Mouse (Mus musculus) heart, postnatal 0 days (tissue): ENCODE results near the gene Reln. TPM values are rescaled to one million over a fixed set of nuclear protein-coding genes. Genes with fewer than 3 reads are reported as not detected.

Source experiments
- ATAC-seq: fragments of 200-750 bp; cut with Nextera tagmentation; 2 replicates; pipeline ENCODE4 v1.8.0; 2017; ENCODE audit warnings: low read depth, moderate number of reproducible peaks, moderate library complexity; ENCODE audit not compliant: insufficient read depth
- DNase-seq: peaks from one replicate; pipeline ENCODE4 v3.0.0-alpha.2; 2016; ENCODE audit warnings: low spot score
- H3K27ac ChIP-seq: fragments of 300-500 bp; sonication (generic); 2 replicates; pipeline ENCODE4 v1.5.1; 2014; ENCODE audit warnings: low read depth, mild to moderate bottlenecking
- H3K27me3 ChIP-seq: fragments of 300-500 bp; sonication (generic); 2 replicates; pipeline ENCODE4 v1.6.1; 2014; ENCODE audit warnings: low read length, mixed read lengths; ENCODE audit not compliant: control insufficient read depth, insufficient read depth
- H3K36me3 ChIP-seq: fragments of 300-500 bp; sonication (generic); replicated peaks from 2 replicates; pipeline ENCODE4 v1.6.1; 2014; ENCODE audit warnings: low read length, mixed read lengths; ENCODE audit not compliant: control insufficient read depth, insufficient read depth
- H3K4me1 ChIP-seq: fragments of 300-500 bp; sonication (generic); 2 replicates; pipeline ENCODE4 v1.6.1; 2014; ENCODE audit warnings: antibody characterized with exemption; ENCODE audit not compliant: control insufficient read depth, insufficient read depth
- H3K4me2 ChIP-seq: fragments of 300-500 bp; sonication (generic); 2 replicates; pipeline ENCODE4 v1.6.1; 2014; ENCODE audit warnings: low read depth, mild to moderate bottlenecking, low read length, moderate library complexity
- H3K4me3 ChIP-seq: fragments of 300-500 bp; sonication (generic); 2 replicates; pipeline ENCODE4 v1.5.1; 2014; ENCODE audit warnings: low read depth, low read length
- H3K9ac ChIP-seq: fragments of 300-500 bp; sonication (generic); replicated peaks from 2 replicates; pipeline ENCODE4 v1.6.1; 2014; ENCODE audit warnings: low read depth, low read length, mixed read lengths
- H3K9me3 ChIP-seq: fragments of 300-500 bp; sonication (generic); replicated peaks from 2 replicates; pipeline ENCODE4 v1.6.1; 2016; ENCODE audit warnings: low read length; ENCODE audit not compliant: control insufficient read depth
- CTCF ChIP-seq: IDR thresholded peaks from 2 replicates; pipeline ENCODE4 v1.5.1; 2016; ENCODE audit warnings: antibody characterized with exemption, control low read depth, low read depth
- EP300 ChIP-seq: IDR thresholded peaks from 2 replicates; pipeline ENCODE4 v1.6.1; 2016; ENCODE audit warnings: antibody characterized with exemption, low read depth
- WGBS: fragments of 180-500 bp; shearing (Covaris S2); extraction: QIAGEN DNeasy Blood & Tissue Kit; methylation state at CpG from one replicate; pipeline ENCODE4 v1.1.7; 2014; 5-methylcytosine and 5-hydroxymethylcytosine counted together
- polyA plus RNA-seq: library from polyadenylated mRNA; unstranded; fragments of >200 nt; fragmentation: Nextera tagmentation; extraction: Ambion mirVana; gene quantifications from 2 replicates; pipeline ENCODE4 v1.2.1, GENCODE M21; 2015
- total RNA-seq: library from RNA; depleted of rRNA; stranded (reverse); fragments of >200 nt; gene quantifications from 2 replicates; pipeline ENCODE4 v1.2.3, GENCODE M21; 2014; ENCODE audit warnings: low replicate concordance

Gene Reln
- total and polyA plus RNA-seq, 2 experiments from 2014 or later, result 1.00 to 14.4 TPM

GRCm38 (mm10) chr5:21866311-21866712, 478.2 kb downstream of the Reln start:
- H3K9ac ChIP-seq, result no peak overlapping the region
- H3K4me1 ChIP-seq, result peaks cover 4% of the 10 kb centered on the region; the same call in 1 of the 2 replicates
- peaks cover 6% of the 10 kb centered on the region; the same call in 1 of the 2 replicates for H3K27me3 ChIP-seq
- no peak overlapping the region for H3K27ac ChIP-seq
- WGBS, result 18% methylated on average over 6 of the region's 6 CpGs
- peak overlapping the region; percentile 54 for H3K4me2 ChIP-seq
- no peaks in the 10 kb centered on the region for H3K36me3 ChIP-seq
- ATAC-seq (no peak), DNase-seq (no peak)
- no peak for TF ChIP-seq EP300
- no peaks in the 10 kb centered on the region for H3K9me3 ChIP-seq
- H3K4me3 ChIP-seq, result no peak overlapping the region

GRCm38 (mm10) chr5:21865346-21866107, 479.0 kb downstream of the Reln start, which contains the start of gene Slc26a5:
Gene Slc26a5, minus strand, starts transcription at chr5:21865604.
- peak within 1 kb of the TSS; percentile 31 for H3K4me3 ChIP-seq
- peaks cover 6% of the 10 kb centered on the region; the same call in 1 of the 2 replicates for H3K27me3 ChIP-seq
- H3K36me3 ChIP-seq, result no peaks in the 10 kb centered on the region
- ATAC-seq (no peak), DNase-seq (no peak)
- H3K4me1 ChIP-seq, result peaks cover 4% of the 10 kb centered on the region; the same call in 1 of the 2 replicates
- H3K4me2 ChIP-seq, result peak within 1 kb of the TSS; percentile 54
- H3K27ac ChIP-seq, result no peak within 1 kb of the TSS
- WGBS, result 2% methylated on average over 29 of the region's 29 CpGs
- TF ChIP-seq EP300 (no peak), CTCF (no peak)
- no peaks in the 10 kb centered on the region for H3K9me3 ChIP-seq
- H3K9ac ChIP-seq, result no peak within 1 kb of the TSS

- H3K9ac ChIP-seq, result no peak overlapping the region
- no peaks in the 10 kb centered on the region for H3K4me1 ChIP-seq
- 72% methylated on average over 7 of the region's 7 CpGs for WGBS
- no peak for TF ChIP-seq CTCF
- no peak for TF ChIP-seq EP300
- no peak overlapping the region for H3K4me2 ChIP-seq
- no peaks in the 10 kb centered on the region for H3K27me3 ChIP-seq
- ATAC-seq (no peak), DNase-seq (no peak)
- H3K27ac ChIP-seq, result no peak overlapping the region
- no peaks in the 10 kb centered on the region for H3K36me3 ChIP-seq
- H3K4me3 ChIP-seq, result no peak overlapping the region
- no peaks in the 10 kb centered on the region for H3K9me3 ChIP-seq
Measured at GRCm38 (mm10) chr5:21858653-21859052, 485.8 kb downstream of the Reln start.

- no peaks in the 10 kb centered on the region for H3K36me3 ChIP-seq
- no peaks in the 10 kb centered on the region for H3K27me3 ChIP-seq
- DNase-seq (no peak), ATAC-seq (no peak)
- TF ChIP-seq CTCF (no peak), EP300 (no peak)
- H3K9ac ChIP-seq, result no peak overlapping the region
- WGBS, result 45% methylated on average over 10 of the region's 10 CpGs
- H3K4me3 ChIP-seq, result no peak overlapping the region
- H3K9me3 ChIP-seq, result no peaks in the 10 kb centered on the region
- H3K4me2 ChIP-seq, result no peak overlapping the region
- H3K4me1 ChIP-seq, result no peaks in the 10 kb centered on the region
- H3K27ac ChIP-seq, result no peak overlapping the region
Measured at GRCm38 (mm10) chr5:21851679-21852340, 492.7 kb downstream of the Reln start.

GRCm38 (mm10) chr5:21847438-21847837, 497.1 kb downstream of the Reln start:
- ATAC-seq (no peak), DNase-seq (no peak)
- H3K27me3 ChIP-seq, result no peaks in the 10 kb centered on the region
- H3K4me3 ChIP-seq, result no peak overlapping the region
- WGBS, result 73% methylated on average over 6 of the region's 6 CpGs
- no peaks in the 10 kb centered on the region for H3K9me3 ChIP-seq
- no peak overlapping the region for H3K9ac ChIP-seq
- no peaks in the 10 kb centered on the region for H3K36me3 ChIP-seq
- TF ChIP-seq CTCF, result no peak
- no peak for TF ChIP-seq EP300
- no peaks in the 10 kb centered on the region for H3K4me1 ChIP-seq
- H3K4me2 ChIP-seq, result no peak overlapping the region
- no peak overlapping the region for H3K27ac ChIP-seq
